Mouse (Mus musculus): Measurements from ENCODE around the gene Pgf. TPM values are rescaled to one million over a fixed set of nuclear protein-coding genes. Genes with fewer than 3 reads are reported as not detected.

Pgf gene
- polyA plus RNA-seq, 1 experiment from 2014 or later, result 14.9 TPM

- no peak overlapping the region for H3K4me2 ChIP-seq (ENCODE audit: low read depth, low read length)
- ATAC-seq (ENCODE audit: insufficient read depth, low FRiP score), result no peak
- 0 out of 2 replicates have a peak, but pooled peaks cover 9% of the 10 kb centered on the region for H3K4me1 ChIP-seq (ENCODE audit: control insufficient read depth, insufficient read depth, low read length)
- WGBS, result 81% methylated on average over 6 of the region's 6 CpGs
- no peaks in the 10 kb centered on the region; the same call in 1 of the 2 replicates for H3K27me3 ChIP-seq (ENCODE audit: control insufficient read depth, insufficient read depth, low read length)
- no peaks in the 10 kb centered on the region for H3K36me3 ChIP-seq (ENCODE audit: control insufficient read depth, insufficient read depth, low read length)
- no peak overlapping the region for H3K9ac ChIP-seq (ENCODE audit: low read length)
- H3K9me3 ChIP-seq (replicated peaks; ENCODE audit: control insufficient read depth, low read length), result no peaks in the 10 kb centered on the region
- no peak overlapping the region for H3K4me3 ChIP-seq (replicated peaks; ENCODE audit: low read length)
- no peak overlapping the region for H3K27ac ChIP-seq (ENCODE audit: low read length)
These were observed 36.5 kb downstream of the Pgf start for GRCm38 (mm10) chr12:85141096-85141495.

GRCm38 (mm10) chr12:85140036-85140701 lies 37.4 kb downstream of the Pgf start:
- no peak overlapping the region for H3K4me2 ChIP-seq (ENCODE audit: low read depth, low read length)
- H3K27me3 ChIP-seq (ENCODE audit: control insufficient read depth, insufficient read depth, low read length), result no peaks in the 10 kb centered on the region; the same call in 1 of the 2 replicates
- H3K9me3 ChIP-seq (replicated peaks; ENCODE audit: control insufficient read depth, low read length), result no peaks in the 10 kb centered on the region
- no peak overlapping the region for H3K9ac ChIP-seq (ENCODE audit: low read length)
- H3K4me1 ChIP-seq (ENCODE audit: control insufficient read depth, insufficient read depth, low read length), result 0 out of 2 replicates have a peak, but pooled peaks cover 6% of the 10 kb centered on the region
- H3K27ac ChIP-seq (ENCODE audit: low read length), result no peak overlapping the region
- no peak overlapping the region for H3K4me3 ChIP-seq (replicated peaks; ENCODE audit: low read length)
- no peak for ATAC-seq (ENCODE audit: insufficient read depth, low FRiP score)
- peaks cover 2% of the 10 kb centered on the region; the same call in 1 of the 2 replicates for H3K36me3 ChIP-seq (ENCODE audit: control insufficient read depth, insufficient read depth, low read length)
- WGBS, result 35% methylated on average over 18 of the region's 18 CpGs

GRCm38 (mm10) chr12:85136627-85137026 lies 41.0 kb downstream of the Pgf start:
- H3K9me3 ChIP-seq (replicated peaks; ENCODE audit: control insufficient read depth, low read length), result no peaks in the 10 kb centered on the region
- H3K27me3 ChIP-seq (ENCODE audit: control insufficient read depth, insufficient read depth, low read length), result no peaks in the 10 kb centered on the region; the same call in 1 of the 2 replicates
- no peak overlapping the region for H3K9ac ChIP-seq (ENCODE audit: low read length)
- WGBS, result 71% methylated on average over 4 of the region's 4 CpGs
- H3K4me1 ChIP-seq (ENCODE audit: control insufficient read depth, insufficient read depth, low read length), result 0 out of 2 replicates have a peak, but pooled peaks cover 6% of the 10 kb centered on the region
- H3K4me3 ChIP-seq (replicated peaks; ENCODE audit: low read length), result no peak overlapping the region
- H3K36me3 ChIP-seq (ENCODE audit: control insufficient read depth, insufficient read depth, low read length), result peaks cover 7% of the 10 kb centered on the region
- H3K27ac ChIP-seq (ENCODE audit: low read length), result no peak overlapping the region
- no peak overlapping the region for H3K4me2 ChIP-seq (ENCODE audit: low read depth, low read length)
- no peak for ATAC-seq (ENCODE audit: insufficient read depth, low FRiP score)

GRCm38 (mm10) chr12:85135513-85136470 lies 41.8 kb downstream of the Pgf start:
- H3K9me3 ChIP-seq (replicated peaks; ENCODE audit: control insufficient read depth, low read length), result no peaks in the 10 kb centered on the region
- H3K4me1 ChIP-seq (ENCODE audit: control insufficient read depth, insufficient read depth, low read length), result 0 out of 2 replicates have a peak, but pooled peaks cover 6% of the 10 kb centered on the region
- WGBS, result 73% methylated on average over 19 of the region's 19 CpGs
- no peak overlapping the region for H3K4me3 ChIP-seq (replicated peaks; ENCODE audit: low read length)
- no peak overlapping the region for H3K9ac ChIP-seq (ENCODE audit: low read length)
- no peak overlapping the region; the same call in 1 of the 2 replicates for H3K27ac ChIP-seq (ENCODE audit: low read length)
- H3K27me3 ChIP-seq (ENCODE audit: control insufficient read depth, insufficient read depth, low read length), result no peaks in the 10 kb centered on the region; the same call in 1 of the 2 replicates
- H3K36me3 ChIP-seq (ENCODE audit: control insufficient read depth, insufficient read depth, low read length), result peaks cover 12% of the 10 kb centered on the region
- no peak overlapping the region for H3K4me2 ChIP-seq (ENCODE audit: low read depth, low read length)
- peak; percentile 33 for ATAC-seq (ENCODE audit: insufficient read depth, low FRiP score)

GRCm38 (mm10) chr12:85134043-85134794 lies 43.4 kb downstream of the Pgf start:
- WGBS, result 80% methylated on average over 8 of the region's 8 CpGs
- no peaks in the 10 kb centered on the region for H3K9me3 ChIP-seq (replicated peaks; ENCODE audit: control insufficient read depth, low read length)
- H3K4me3 ChIP-seq (replicated peaks; ENCODE audit: low read length), result no peak overlapping the region
- H3K27ac ChIP-seq (ENCODE audit: low read length), result no peak overlapping the region
- no peaks in the 10 kb centered on the region for H3K27me3 ChIP-seq (ENCODE audit: control insufficient read depth, insufficient read depth, low read length)
- 0 out of 2 replicates have a peak, but pooled peaks cover 6% of the 10 kb centered on the region for H3K4me1 ChIP-seq (ENCODE audit: control insufficient read depth, insufficient read depth, low read length)
- H3K4me2 ChIP-seq (ENCODE audit: low read depth, low read length), result no peak overlapping the region
- H3K9ac ChIP-seq (ENCODE audit: low read length), result no peak overlapping the region
- peaks cover 21% of the 10 kb centered on the region for H3K36me3 ChIP-seq (ENCODE audit: control insufficient read depth, insufficient read depth, low read length)
- ATAC-seq (ENCODE audit: insufficient read depth, low FRiP score), result no peak

- Histone ChIP-seq H3K4me3 (replicated peaks; ENCODE audit: low read length) (no peak overlapping the region), H3K36me3 (ENCODE audit: control insufficient read depth, insufficient read depth, low read length) (peaks cover 39% of the 10 kb centered on the region), H3K27me3 (ENCODE audit: control insufficient read depth, insufficient read depth, low read length) (no peaks in the 10 kb centered on the region), H3K27ac (ENCODE audit: low read length) (no peak overlapping the region), H3K9ac (ENCODE audit: low read length) (no peak overlapping the region), H3K4me1 (ENCODE audit: control insufficient read depth, insufficient read depth, low read length) (0 out of 2 replicates have a peak, but pooled peaks cover 2% of the 10 kb centered on the region), H3K9me3 (replicated peaks; ENCODE audit: control insufficient read depth, low read length) (no peaks in the 10 kb centered on the region), H3K4me2 (ENCODE audit: low read depth, low read length) (no peak overlapping the region)
- ATAC-seq (ENCODE audit: insufficient read depth, low FRiP score), result no peak
- 86% methylated on average over 6 of the region's 6 CpGs for WGBS
These were observed 46.2 kb downstream of the Pgf start for GRCm38 (mm10) chr12:85131361-85131760.

GRCm38 (mm10) chr12:85129426-85129978 lies 48.1 kb downstream of the Pgf start:
- no peak overlapping the region for H3K27ac ChIP-seq (ENCODE audit: low read length)
- H3K4me1 ChIP-seq (ENCODE audit: control insufficient read depth, insufficient read depth, low read length), result no peaks in the 10 kb centered on the region
- no peak overlapping the region for H3K4me3 ChIP-seq (replicated peaks; ENCODE audit: low read length)
- ATAC-seq (ENCODE audit: insufficient read depth, low FRiP score), result no peak
- H3K9me3 ChIP-seq (replicated peaks; ENCODE audit: control insufficient read depth, low read length), result no peaks in the 10 kb centered on the region
- no peak overlapping the region for H3K9ac ChIP-seq (ENCODE audit: low read length)
- H3K4me2 ChIP-seq (ENCODE audit: low read depth, low read length), result no peak overlapping the region
- no peaks in the 10 kb centered on the region for H3K27me3 ChIP-seq (ENCODE audit: control insufficient read depth, insufficient read depth, low read length)
- H3K36me3 ChIP-seq (ENCODE audit: control insufficient read depth, insufficient read depth, low read length), result peaks cover 37% of the 10 kb centered on the region
- 90% methylated on average over 9 of the region's 9 CpGs for WGBS

- H3K9ac ChIP-seq (ENCODE audit: low read length), result no peak overlapping the region
- peaks cover 50% of the 10 kb centered on the region for H3K36me3 ChIP-seq (ENCODE audit: control insufficient read depth, insufficient read depth, low read length)
- H3K4me1 ChIP-seq (ENCODE audit: control insufficient read depth, insufficient read depth, low read length), result no peaks in the 10 kb centered on the region
- no peak overlapping the region for H3K4me3 ChIP-seq (replicated peaks; ENCODE audit: low read length)
- no peaks in the 10 kb centered on the region for H3K9me3 ChIP-seq (replicated peaks; ENCODE audit: control insufficient read depth, low read length)
- no peak for ATAC-seq (ENCODE audit: insufficient read depth, low FRiP score)
- no peaks in the 10 kb centered on the region for H3K27me3 ChIP-seq (ENCODE audit: control insufficient read depth, insufficient read depth, low read length)
- no peak overlapping the region for H3K27ac ChIP-seq (ENCODE audit: low read length)
- no peak overlapping the region for H3K4me2 ChIP-seq (ENCODE audit: low read depth, low read length)
- WGBS, result 84% methylated on average over 8 of the region's 8 CpGs
These were observed 50.5 kb downstream of the Pgf start for GRCm38 (mm10) chr12:85126986-85127603.
